Mouse (Mus musculus): ENCODE data around the gene Caap1.

The Caap1 gene

DNA sequence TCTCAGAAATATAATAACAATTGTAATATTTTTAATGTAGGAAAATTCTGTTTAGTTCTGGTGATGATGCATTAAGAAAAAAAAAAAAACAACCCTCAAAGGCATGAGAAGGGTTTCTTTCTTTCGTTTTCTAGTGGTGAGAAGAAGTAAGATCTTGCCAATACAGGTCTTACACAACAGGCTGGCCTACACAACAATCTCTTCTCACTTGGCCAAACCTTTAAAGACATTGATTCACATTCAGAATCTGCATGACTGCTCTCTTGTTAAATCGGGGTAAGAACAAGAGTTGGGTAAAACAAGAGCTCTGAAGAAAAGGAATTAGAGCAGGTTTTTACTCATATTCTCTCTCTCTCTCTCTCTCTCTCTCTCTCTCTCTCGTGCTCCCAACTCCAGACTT, 41.2 kb downstream of the Caap1 start:
- no peak for DNase-seq (ENCODE audit: low read depth, low spot score)

- no peak for DNase-seq (ENCODE audit: low read depth, low spot score)
Observed at GRCm38 (mm10) chr4:94476749-94477399, 79.7 kb downstream of the Caap1 start.

DNA sequence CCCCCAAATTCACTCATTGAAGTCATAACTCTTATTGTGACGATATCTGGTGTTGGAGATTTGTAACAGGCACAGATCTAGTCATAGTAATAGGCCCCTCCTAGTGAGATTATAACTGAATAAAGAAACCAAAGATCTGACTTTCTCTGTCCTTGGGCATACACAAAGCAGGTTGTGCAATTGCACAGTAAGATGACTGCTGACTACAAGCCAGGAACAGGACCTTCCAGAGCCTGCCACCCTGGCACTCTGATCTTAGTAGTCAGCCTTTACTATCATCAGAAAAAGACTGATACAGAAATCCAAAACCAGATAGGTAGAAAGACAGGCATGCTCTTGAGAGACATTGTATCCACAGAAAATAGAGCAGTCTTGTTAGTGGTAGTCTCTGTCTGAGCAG, 83.3 kb downstream of the Caap1 start:
- DNase-seq (ENCODE audit: low read depth, low spot score): no peak

- no peak for DNase-seq (ENCODE audit: low read depth, low spot score)
Observed at GRCm38 (mm10) chr4:94459424-94459823, 97.2 kb downstream of the Caap1 start.

DNA sequence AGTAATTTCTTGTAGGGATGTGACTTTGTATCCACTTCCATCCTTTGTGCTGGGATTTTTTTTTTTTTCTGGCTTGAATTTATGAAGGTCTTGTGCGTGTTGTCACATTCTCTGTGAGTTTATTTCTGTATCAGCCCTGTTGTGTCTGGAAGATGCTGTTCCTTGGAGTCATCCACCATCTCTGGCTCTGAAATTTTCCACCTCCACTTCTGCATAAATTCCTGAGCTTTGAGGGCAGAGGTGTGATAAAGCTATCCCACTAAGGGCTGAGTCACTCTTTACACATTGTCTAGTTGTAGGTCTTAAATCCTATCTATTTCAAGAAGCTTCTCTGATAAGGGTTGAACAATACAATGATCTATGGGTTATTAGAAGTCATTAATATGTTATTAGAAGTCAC, 101.7 kb downstream of the Caap1 start:
- peak; percentile 75 for DNase-seq (ENCODE audit: low read depth, low spot score)

Measured in telencephalon, adult 2 months (tissue).